Mouse (Mus musculus) heart, embryonic 11.5 days (tissue): ENCODE results near the gene Parp14. TPM values are rescaled to one million over a fixed set of nuclear protein-coding genes. Genes with fewer than 3 reads are reported as not detected.

Experiments
- ATAC-seq: fragments of 200-750 bp; cut with Nextera tagmentation; replicated peaks from 2 replicates; pipeline ENCODE4 v1.8.0; 2017; ENCODE audit warnings: moderate library complexity; ENCODE audit not compliant: insufficient number of reproducible peaks, low FRiP score, low TSS enrichment
- H3K27ac ChIP-seq: fragments of 300-500 bp; sonication (generic); 2 replicates; pipeline ENCODE4 v1.5.1; 2014; ENCODE audit warnings: mild to moderate bottlenecking, low read depth, low read length
- H3K27me3 ChIP-seq: fragments of 300-500 bp; sonication (generic); 2 replicates; pipeline ENCODE4 v1.6.1; 2014; ENCODE audit warnings: mild to moderate bottlenecking, low read length, mixed read lengths; ENCODE audit not compliant: control insufficient read depth, insufficient read depth
- H3K36me3 ChIP-seq: fragments of 300-500 bp; sonication (generic); 2 replicates; pipeline ENCODE4 v1.6.1; 2014; ENCODE audit warnings: mild to moderate bottlenecking, low read length, moderate library complexity, mixed read lengths; ENCODE audit not compliant: control insufficient read depth, insufficient read depth
- H3K4me1 ChIP-seq: fragments of 300-500 bp; sonication (generic); 2 replicates; pipeline ENCODE4 v1.6.1; 2014; ENCODE audit warnings: low read length; ENCODE audit not compliant: control insufficient read depth, insufficient read depth
- H3K4me2 ChIP-seq: fragments of 300-500 bp; sonication (generic); 2 replicates; pipeline ENCODE4 v1.6.1; 2014; ENCODE audit warnings: mild to moderate bottlenecking, moderate library complexity
- H3K4me3 ChIP-seq: fragments of 300-500 bp; sonication (generic); 2 replicates; pipeline ENCODE4 v1.5.1; 2014; ENCODE audit warnings: low read depth, low read length
- H3K9ac ChIP-seq: fragments of 300-500 bp; sonication (generic); 2 replicates; pipeline ENCODE4 v1.6.1; 2014; ENCODE audit warnings: mild to moderate bottlenecking, low read depth, low read length, moderate library complexity
- H3K9me3 ChIP-seq: fragments of 300-500 bp; sonication (generic); replicated peaks from 2 replicates; pipeline ENCODE4 v1.6.1; 2016; ENCODE audit warnings: low read length; ENCODE audit not compliant: control insufficient read depth
- WGBS: fragments of 180-500 bp; shearing (Covaris S2); extraction: QIAGEN DNeasy Blood & Tissue Kit; methylation state at CpG from one replicate; pipeline ENCODE4 v1.1.7; 2014; ENCODE audit not compliant: insufficient replicate concordance; 5-methylcytosine and 5-hydroxymethylcytosine counted together
- polyA plus RNA-seq: library from polyadenylated mRNA; unstranded; fragments of >200 nt; fragmentation: Nextera tagmentation; extraction: Ambion mirVana; gene quantifications from 2 replicates; pipeline ENCODE4 v1.2.1, GENCODE M21; 2014

The Parp14 gene
- polyA plus RNA-seq, 1 experiment from 2014 or later: 0.29 TPM

GRCm38 (mm10) chr16:35787163-35787562 lies 84.2 kb downstream of the Parp14 start:
- Histone ChIP-seq H3K27me3 (no peaks in the 10 kb centered on the region), H3K9me3 (no peaks in the 10 kb centered on the region), H3K9ac (no peak overlapping the region), H3K4me1 (peaks cover 18% of the 10 kb centered on the region), H3K36me3 (no peaks in the 10 kb centered on the region), H3K27ac (no peak overlapping the region), H3K4me3 (no peak overlapping the region), H3K4me2 (no peak overlapping the region)
- 91% methylated on average over 6 of the region's 6 CpGs for WGBS
- no peak for ATAC-seq

GRCm38 (mm10) chr16:35784134-35784725 lies 87.1 kb downstream of the Parp14 start:
- no peaks in the 10 kb centered on the region for H3K36me3 ChIP-seq
- no peak overlapping the region for H3K4me3 ChIP-seq
- H3K4me2 ChIP-seq: no peak overlapping the region
- no peaks in the 10 kb centered on the region for H3K27me3 ChIP-seq
- WGBS: 57% methylated on average over 7 of the region's 7 CpGs
- H3K9me3 ChIP-seq: no peaks in the 10 kb centered on the region
- H3K4me1 ChIP-seq: peaks cover 12% of the 10 kb centered on the region
- H3K27ac ChIP-seq: no peak overlapping the region
- ATAC-seq: no peak
- H3K9ac ChIP-seq: no peak overlapping the region

GRCm38 (mm10) chr16:35783207-35783573 lies 88.2 kb downstream of the Parp14 start:
- 84% methylated on average over 3 of the region's 3 CpGs for WGBS
- Histone ChIP-seq H3K27me3 (no peaks in the 10 kb centered on the region), H3K9me3 (no peaks in the 10 kb centered on the region), H3K36me3 (no peaks in the 10 kb centered on the region), H3K4me3 (no peak overlapping the region), H3K9ac (no peak overlapping the region), H3K4me2 (no peak overlapping the region), H3K27ac (no peak overlapping the region), H3K4me1 (peaks cover 9% of the 10 kb centered on the region)
- ATAC-seq: no peak

Other genes with a start within 250 kb of the Parp14 start
- gene Dirc2, start 102.2 kb downstream of the Parp14 start, polyA plus RNA-seq: 11.3 and 12.0 TPM in 2 replicates
- 12.7 and 13.3 TPM in 2 replicates for gene Hspbap1, start 101.2 kb downstream of the Parp14 start, polyA plus RNA-seq
- 3.3 and 5.1 TPM in 2 replicates for gene Parp9, start 66.9 kb upstream of the Parp14 start, polyA plus RNA-seq
- 3.4 and 4.0 TPM in 2 replicates for gene Dtx3l, start 67.6 kb upstream of the Parp14 start, polyA plus RNA-seq
- 49.9 and 58.1 TPM in 2 replicates for gene Kpna1, start 107.2 kb upstream of the Parp14 start, polyA plus RNA-seq
- gene Wdr5b, start 169.6 kb upstream of the Parp14 start, polyA plus RNA-seq: 6.5 and 7.6 TPM in 2 replicates
- 723 and 731 TPM in 2 replicates for gene Fam162a, start 200.1 kb upstream of the Parp14 start, polyA plus RNA-seq
- 87.5 and 89.1 TPM in 2 replicates for gene Ccdc58, start 200.1 kb upstream of the Parp14 start, polyA plus RNA-seq